Mouse (Mus musculus) limb, embryonic 11.5 days (tissue): ENCODE data around the gene Ccsap. TPM values are rescaled to one million over a fixed set of nuclear protein-coding genes. Genes with fewer than 3 reads are reported as not detected.

Source experiments
- ATAC-seq: fragments of 200-750 bp; cut with Nextera tagmentation; 2 replicates; pipeline ENCODE4 v1.8.0; 2017; ENCODE audit warnings: low read depth; ENCODE audit not compliant: insufficient number of reproducible peaks, low FRiP score, low TSS enrichment
- DNase-seq: peaks from one replicate; pipeline ENCODE4 v3.0.0-alpha.2; 2015; ENCODE audit warnings: low spot score
- H3K27ac ChIP-seq: fragments of 300-500 bp; sonication (generic); replicated peaks from 2 replicates; pipeline ENCODE4 v1.5.1; 2014; ENCODE audit warnings: low read depth, mild to moderate bottlenecking, low read length
- H3K27me3 ChIP-seq: fragments of 300-500 bp; sonication (generic); 2 replicates; pipeline ENCODE4 v1.6.1; 2014; ENCODE audit warnings: mild to moderate bottlenecking, low read length, mixed read lengths; ENCODE audit not compliant: control insufficient read depth, insufficient read depth
- H3K36me3 ChIP-seq: fragments of 300-500 bp; sonication (generic); 2 replicates; pipeline ENCODE4 v1.6.1; 2014; ENCODE audit warnings: mild to moderate bottlenecking, low read length, moderate library complexity, mixed read lengths; ENCODE audit not compliant: control insufficient read depth, insufficient read depth
- H3K4me1 ChIP-seq: fragments of 300-500 bp; sonication (generic); 2 replicates; pipeline ENCODE4 v1.6.1; 2014; ENCODE audit warnings: low read length, mixed read lengths; ENCODE audit not compliant: control insufficient read depth, insufficient read depth
- H3K4me2 ChIP-seq: fragments of 300-500 bp; sonication (generic); 2 replicates; pipeline ENCODE4 v1.6.1; 2014; ENCODE audit warnings: low read depth, mild to moderate bottlenecking, moderate library complexity; ENCODE audit not compliant: severe bottlenecking
- H3K4me3 ChIP-seq: fragments of 300-500 bp; sonication (generic); 2 replicates; pipeline ENCODE4 v1.5.1; 2014; ENCODE audit warnings: low read depth, low read length
- H3K9ac ChIP-seq: fragments of 300-500 bp; sonication (generic); 2 replicates; pipeline ENCODE4 v1.6.1; 2014; ENCODE audit warnings: mild to moderate bottlenecking, low read length
- H3K9me3 ChIP-seq: fragments of 300-500 bp; sonication (generic); 2 replicates; pipeline ENCODE4 v1.6.1; 2016; ENCODE audit warnings: low read length; ENCODE audit not compliant: control insufficient read depth
- WGBS: fragments of 180-500 bp; shearing (Covaris S2); extraction: QIAGEN DNeasy Blood & Tissue Kit; methylation state at CpG from one replicate; pipeline ENCODE4 v1.1.7; 2014; 5-methylcytosine and 5-hydroxymethylcytosine counted together
- polyA plus RNA-seq: library from polyadenylated mRNA; unstranded; fragments of >200 nt; fragmentation: Nextera tagmentation; extraction: Ambion mirVana; gene quantifications from 2 replicates; pipeline ENCODE4 v1.2.1, GENCODE M21; 2014

The Ccsap gene
- polyA plus RNA-seq, 1 experiment from 2014 or later: 6.3 TPM

DNA sequence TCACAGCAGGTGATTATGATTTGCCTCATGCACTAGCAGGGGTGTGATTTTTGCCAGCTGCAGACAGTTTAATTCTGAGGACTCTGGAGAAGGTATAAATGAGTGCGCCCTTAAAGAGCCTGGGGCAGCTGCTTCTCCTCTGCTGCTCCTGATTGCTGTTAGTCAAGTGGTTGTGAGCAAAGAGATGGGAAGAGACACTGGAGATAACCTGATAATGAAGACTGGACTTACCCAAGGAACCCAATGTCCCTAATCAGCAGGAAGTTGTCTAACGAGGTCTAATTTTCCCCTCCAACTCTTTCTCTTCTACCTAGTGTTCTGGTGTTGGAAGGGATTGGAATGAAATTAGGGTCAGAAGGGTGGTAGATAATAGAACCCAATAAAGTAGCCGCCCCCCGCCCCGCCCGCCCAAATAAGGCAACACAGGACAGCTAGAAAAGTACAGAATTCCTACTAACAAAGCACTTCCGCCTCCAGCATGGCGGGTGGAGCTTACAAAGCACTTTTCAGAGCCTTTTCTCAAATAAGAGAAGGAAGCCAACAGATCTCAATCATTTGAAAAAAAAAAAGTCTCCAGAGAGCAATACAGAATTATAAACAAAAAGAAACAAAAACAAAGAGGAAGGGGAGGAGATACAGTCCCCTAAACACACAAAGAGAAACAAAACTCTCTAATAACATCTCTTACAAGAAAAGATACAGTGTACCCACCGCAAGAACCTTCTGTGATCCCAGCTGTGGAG lies 5.1 kb downstream of the Ccsap start:
- DNase-seq: no peak
- Histone ChIP-seq H3K27ac (no peak overlapping the region), H3K9me3 (no peaks in the 10 kb centered on the region), H3K27me3 (no peaks in the 10 kb centered on the region), H3K4me2 (no peak overlapping the region), H3K36me3 (no peaks in the 10 kb centered on the region), H3K4me3 (no peak overlapping the region), H3K4me1 (peaks cover 5% of the 10 kb centered on the region), H3K9ac (no peak overlapping the region)
- ATAC-seq: no peak
- 95% methylated on average over 9 of the region's 9 CpGs for WGBS

DNA sequence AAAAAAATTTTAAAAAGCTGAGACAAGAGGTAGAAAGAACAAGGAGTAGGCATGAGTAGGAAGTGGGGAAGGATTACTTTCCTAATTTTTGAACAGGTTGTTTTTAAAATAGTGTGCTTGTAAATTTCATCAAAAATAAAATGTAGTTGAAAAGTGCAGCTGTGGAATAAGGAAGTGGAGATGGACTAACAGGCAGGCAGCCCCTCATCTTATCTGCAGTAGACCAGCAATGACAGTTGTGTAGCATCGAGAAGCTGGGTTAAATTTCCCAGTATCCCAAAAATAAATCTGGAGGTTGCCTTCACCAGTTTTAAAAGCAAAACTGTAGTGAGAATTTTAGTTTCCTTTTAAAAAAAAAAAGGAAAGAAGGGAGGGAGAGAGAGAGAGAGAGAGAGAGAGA lies 5.8 kb downstream of the Ccsap start:
- DNase-seq (no peak), ATAC-seq (no peak)
- H3K27me3 ChIP-seq: no peaks in the 10 kb centered on the region
- no peak overlapping the region for H3K27ac ChIP-seq
- H3K4me3 ChIP-seq: no peak overlapping the region
- no peaks in the 10 kb centered on the region for H3K36me3 ChIP-seq
- H3K4me2 ChIP-seq: no peak overlapping the region
- no peak overlapping the region for H3K9ac ChIP-seq
- WGBS: 93% methylated on average over 1 of the region's 1 CpGs
- H3K4me1 ChIP-seq: peaks cover 5% of the 10 kb centered on the region
- no peaks in the 10 kb centered on the region for H3K9me3 ChIP-seq

DNA sequence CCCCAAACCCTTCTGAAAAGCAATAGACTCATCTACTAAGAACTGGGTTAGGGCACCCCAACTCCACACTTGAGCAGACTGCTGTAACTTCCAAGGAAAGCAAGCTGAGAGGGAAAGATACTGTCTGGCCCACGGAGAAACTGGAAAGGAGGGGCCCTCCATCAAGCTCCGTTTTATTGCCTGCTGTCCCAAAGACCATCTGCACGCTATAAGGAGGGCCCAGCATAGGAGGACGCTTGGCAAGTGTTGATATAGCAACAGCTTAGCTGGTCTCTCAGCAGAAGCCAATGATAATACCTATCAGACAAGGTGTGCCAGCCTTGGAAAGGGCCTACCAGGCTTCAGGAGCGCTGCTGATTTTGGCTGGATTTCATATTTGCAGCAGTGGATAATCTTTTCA lies 8.4 kb downstream of the Ccsap start:
- 41% methylated on average over 5 of the region's 5 CpGs for WGBS
- H3K4me3 ChIP-seq: no peak overlapping the region
- H3K9me3 ChIP-seq: no peaks in the 10 kb centered on the region
- H3K4me2 ChIP-seq: no peak overlapping the region
- H3K9ac ChIP-seq: no peak overlapping the region
- ATAC-seq: no peak
- H3K36me3 ChIP-seq: no peaks in the 10 kb centered on the region
- no peak for DNase-seq
- H3K27ac ChIP-seq: no peak overlapping the region
- H3K4me1 ChIP-seq: no peaks in the 10 kb centered on the region
- H3K27me3 ChIP-seq: no peaks in the 10 kb centered on the region

DNA sequence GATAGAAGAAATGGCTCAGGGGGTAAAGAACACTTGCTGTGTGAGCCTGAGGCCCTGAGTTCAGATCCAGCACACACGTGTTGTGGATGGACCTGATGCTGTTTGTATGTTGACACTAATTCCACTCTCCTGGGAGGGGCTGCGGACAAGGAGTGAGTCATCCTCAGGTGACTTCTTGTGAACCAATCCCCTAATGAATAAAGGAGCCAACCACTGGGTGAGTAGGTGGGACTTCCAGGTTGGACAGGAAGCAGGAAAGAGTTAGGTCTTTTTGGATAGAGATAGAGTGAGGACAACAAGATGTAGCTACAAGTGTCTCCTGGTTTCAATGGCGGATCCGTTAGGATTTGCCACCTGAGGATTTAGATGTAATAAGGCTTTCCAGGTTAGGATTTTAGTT lies 10.7 kb downstream of the Ccsap start:
- DNase-seq: no peak
- Histone ChIP-seq H3K27ac (no peak overlapping the region), H3K36me3 (no peaks in the 10 kb centered on the region), H3K9ac (no peak overlapping the region), H3K27me3 (no peaks in the 10 kb centered on the region), H3K4me3 (no peak overlapping the region), H3K4me1 (no peaks in the 10 kb centered on the region), H3K4me2 (no peak overlapping the region), H3K9me3 (no peaks in the 10 kb centered on the region)
- 82% methylated on average over 4 of the region's 4 CpGs for WGBS
- no peak for ATAC-seq

DNA sequence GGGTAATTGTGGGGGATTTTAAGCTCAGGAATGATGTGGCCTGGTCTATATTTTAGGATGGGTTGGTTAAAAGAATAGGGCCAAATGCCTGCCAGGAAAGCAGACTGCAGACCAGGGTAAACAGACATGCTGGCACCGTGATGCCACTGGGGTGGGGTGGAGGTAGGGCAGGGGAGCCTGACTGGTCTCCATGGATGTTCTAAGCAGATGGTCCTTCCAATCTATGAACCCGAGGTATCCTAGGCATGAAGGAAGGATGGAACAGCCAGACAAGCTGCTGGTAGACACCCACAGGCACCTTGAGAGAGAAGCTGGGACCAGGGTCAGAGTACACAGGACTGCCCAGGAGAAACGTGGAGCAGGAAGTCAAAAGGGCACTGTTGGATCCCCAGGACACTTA lies 12.5 kb downstream of the Ccsap start:
- H3K9ac ChIP-seq: no peak overlapping the region
- DNase-seq (no peak), ATAC-seq (no peak)
- H3K27ac ChIP-seq: no peak overlapping the region
- H3K4me1 ChIP-seq: no peaks in the 10 kb centered on the region
- H3K9me3 ChIP-seq: no peaks in the 10 kb centered on the region
- H3K4me3 ChIP-seq: no peak overlapping the region
- no peaks in the 10 kb centered on the region for H3K27me3 ChIP-seq
- no peak overlapping the region for H3K4me2 ChIP-seq
- no peaks in the 10 kb centered on the region for H3K36me3 ChIP-seq
- 60% methylated on average over 3 of the region's 3 CpGs for WGBS

DNA sequence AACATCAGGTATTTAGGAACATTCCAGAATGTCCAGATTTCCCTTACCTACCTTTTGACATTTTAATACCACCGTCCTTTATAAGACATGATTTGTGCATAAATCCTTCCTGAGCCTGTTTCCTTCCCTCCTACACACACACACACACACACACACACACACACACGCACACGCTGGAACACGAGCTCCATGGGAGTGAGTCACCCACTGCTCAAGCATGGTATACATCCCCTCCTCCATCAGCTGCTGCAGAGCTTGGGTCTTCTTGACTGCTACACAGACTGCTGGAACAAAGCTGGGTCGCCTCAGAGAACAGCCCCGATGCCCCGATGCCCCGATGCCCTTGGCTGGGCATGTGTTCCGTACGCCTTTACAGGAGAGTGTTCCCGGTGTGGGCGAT lies 13.5 kb downstream of the Ccsap start:
- Histone ChIP-seq H3K4me3 (no peak overlapping the region), H3K27me3 (no peaks in the 10 kb centered on the region), H3K9ac (no peak overlapping the region), H3K27ac (no peak overlapping the region), H3K36me3 (no peaks in the 10 kb centered on the region), H3K4me1 (no peaks in the 10 kb centered on the region), H3K4me2 (no peak overlapping the region), H3K9me3 (no peaks in the 10 kb centered on the region)
- WGBS: 88% methylated on average over 12 of the region's 12 CpGs
- no peak for DNase-seq
- no peak for ATAC-seq

DNA sequence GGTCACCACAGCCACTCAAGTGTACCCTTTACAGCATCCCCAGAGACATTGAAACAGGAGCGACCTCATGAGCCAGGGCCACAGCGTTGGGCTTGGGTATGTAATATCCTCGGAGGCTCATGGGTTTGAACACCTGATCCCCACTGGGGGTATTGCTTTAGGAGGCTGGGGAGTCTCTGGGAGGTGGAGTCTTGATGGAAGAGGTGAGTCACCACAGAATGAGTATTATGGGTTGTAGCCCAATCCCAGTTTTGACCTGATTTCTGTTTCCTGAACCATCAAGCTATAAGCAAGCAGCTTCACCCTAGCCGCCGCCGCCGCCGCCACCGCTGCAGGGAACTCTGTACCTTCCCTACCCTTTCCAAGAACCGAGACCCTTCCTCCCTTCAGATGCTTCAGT lies 14.0 kb downstream of the Ccsap start:
- H3K4me1 ChIP-seq: no peaks in the 10 kb centered on the region
- H3K36me3 ChIP-seq: no peaks in the 10 kb centered on the region
- H3K27me3 ChIP-seq: no peaks in the 10 kb centered on the region
- ATAC-seq (no peak), DNase-seq (no peak)
- no peak overlapping the region for H3K4me3 ChIP-seq
- 94% methylated on average over 10 of the region's 10 CpGs for WGBS
- no peak overlapping the region for H3K9ac ChIP-seq
- no peak overlapping the region for H3K27ac ChIP-seq
- no peak overlapping the region for H3K4me2 ChIP-seq
- H3K9me3 ChIP-seq: no peaks in the 10 kb centered on the region

DNA sequence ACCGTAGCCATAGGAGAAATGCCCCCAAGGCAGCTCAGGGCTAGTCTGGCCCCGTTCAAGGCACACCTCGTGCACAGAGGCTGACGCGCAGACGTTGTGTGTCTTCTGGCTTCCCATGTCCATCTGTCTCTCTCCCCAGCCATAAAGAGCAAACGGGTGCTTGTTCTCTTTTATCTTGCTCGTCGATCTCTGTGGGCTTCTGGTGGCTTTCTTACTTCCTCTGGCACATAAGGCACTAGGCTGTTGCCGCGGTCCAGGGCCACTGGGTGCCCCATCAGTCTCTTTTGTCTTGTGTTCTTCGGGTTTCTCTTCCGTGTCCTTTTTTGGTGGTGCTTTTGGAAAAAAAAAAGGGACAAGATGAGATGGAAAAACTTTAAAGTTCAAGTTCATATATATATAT lies 14.9 kb downstream of the Ccsap start:
- Histone ChIP-seq H3K27me3 (no peaks in the 10 kb centered on the region), H3K27ac (no peak overlapping the region), H3K4me1 (no peaks in the 10 kb centered on the region), H3K4me2 (no peak overlapping the region), H3K9ac (no peak overlapping the region), H3K4me3 (no peak overlapping the region), H3K9me3 (no peaks in the 10 kb centered on the region), H3K36me3 (no peaks in the 10 kb centered on the region)
- WGBS: 86% methylated on average over 13 of the region's 13 CpGs
- ATAC-seq (no peak), DNase-seq (no peak)

DNA sequence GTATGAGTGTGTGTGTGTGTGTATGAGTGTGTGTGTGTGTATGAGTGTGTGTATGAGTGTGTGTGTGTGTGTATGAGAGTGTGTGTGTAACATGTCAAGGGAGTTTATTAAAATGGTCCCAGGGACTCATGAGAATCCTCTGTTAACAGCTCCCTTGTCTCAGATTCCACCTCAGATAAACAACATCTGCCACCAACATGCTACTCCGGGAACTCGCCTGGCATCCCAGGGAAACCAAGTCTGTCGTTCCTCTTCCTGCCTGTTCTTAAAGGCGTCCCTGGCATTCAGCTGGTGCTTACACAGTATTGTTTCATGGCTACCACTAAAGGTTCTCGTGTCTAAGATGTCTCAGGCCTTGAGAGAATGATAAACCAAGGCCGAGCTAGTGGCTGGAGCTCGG lies 15.7 kb downstream of the Ccsap start:
- no peaks in the 10 kb centered on the region for H3K27me3 ChIP-seq
- no peak overlapping the region for H3K4me3 ChIP-seq
- H3K4me1 ChIP-seq: no peaks in the 10 kb centered on the region
- H3K9me3 ChIP-seq: no peaks in the 10 kb centered on the region
- no peak for ATAC-seq
- DNase-seq: no peak
- no peak overlapping the region for H3K4me2 ChIP-seq
- no peaks in the 10 kb centered on the region for H3K36me3 ChIP-seq
- no peak overlapping the region for H3K27ac ChIP-seq
- H3K9ac ChIP-seq: no peak overlapping the region
- WGBS: 84% methylated on average over 7 of the region's 7 CpGs
